18 mouse cellular contexts compared by ENCODE assay signal in the genomic region with DNA sequence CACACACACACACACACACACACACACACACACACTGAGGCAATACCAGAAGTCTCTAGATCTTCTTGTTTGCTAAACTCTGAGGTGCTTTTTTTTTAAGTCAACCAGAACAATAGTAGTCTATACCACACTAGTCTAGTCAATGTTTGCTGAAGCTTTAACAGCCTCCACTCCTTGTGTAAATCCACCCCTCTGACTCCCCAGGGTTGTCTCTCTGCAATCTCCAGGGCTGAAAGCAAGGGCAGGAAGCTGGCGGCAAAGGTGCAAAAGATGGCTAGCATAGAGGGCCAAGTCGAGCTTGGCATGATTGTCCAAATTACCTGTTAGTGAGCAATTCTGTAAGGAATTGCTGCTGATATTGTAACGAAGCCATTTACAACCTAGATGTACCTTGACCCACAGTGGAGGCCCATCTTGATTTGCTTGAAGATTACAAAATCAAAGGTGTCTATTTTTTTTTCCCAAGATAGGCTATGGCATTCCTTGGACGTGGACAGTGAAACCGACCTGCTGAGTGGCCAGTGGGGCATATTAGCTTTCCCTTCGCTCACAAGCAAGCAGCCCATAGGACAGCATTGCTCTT. TPM values are rescaled to one million over a fixed set of nuclear protein-coding genes. Genes with fewer than 3 reads are reported as not detected.
"Had no signal": no experiment of that assay in that cellular context is flagged by ENCODE, and none has a peak within 500 bp of the region (broad histone marks: within the 10 kb centered on the region; RNA-seq: fewer than 3 reads in every experiment).

No protein-coding gene starts in this region.

- H3K27ac ChIP-seq: hindbrain, embryonic 15.5 days; layer of hippocampus, adult 2 months; limb, embryonic 10.5 days; liver, embryonic 13.5 days; macrophage; midbrain, embryonic 13.5 days; neural tube, embryonic 15.5 days had no signal

- H3K9me3 ChIP-seq: hindbrain, embryonic 15.5 days; limb, embryonic 10.5 days; liver, embryonic 13.5 days; midbrain, embryonic 13.5 days; neural tube, embryonic 15.5 days had no signal

- DNase-seq: kidney, adult 8-10 months; kidney, postnatal 25 days; liver, embryonic 13.5 days; liver, postnatal 0 days; right cerebral cortex, adult 18-20 months; right cerebral cortex, postnatal 25 days; thymus, adult 2 months; thymus, postnatal 25 days had no signal

- H3K27me3 ChIP-seq: hindbrain, embryonic 15.5 days; liver, embryonic 13.5 days; megakaryocyte, embryonic 14.5 days; midbrain, embryonic 13.5 days; neural tube, embryonic 15.5 days had no signal

- H3K36me3 ChIP-seq: hindbrain, embryonic 15.5 days; limb, embryonic 10.5 days; liver, embryonic 13.5 days; midbrain, embryonic 13.5 days; neural tube, embryonic 15.5 days had no signal

- H3K4me2 ChIP-seq: hindbrain, embryonic 15.5 days; liver, embryonic 13.5 days; midbrain, embryonic 13.5 days; neural tube, embryonic 15.5 days had no signal

- H3K9ac ChIP-seq: hindbrain, embryonic 15.5 days; liver, embryonic 13.5 days; liver, postnatal 0 days; midbrain, embryonic 13.5 days; neural tube, embryonic 15.5 days had no signal

- H3K4me1 ChIP-seq: hindbrain, embryonic 15.5 days; liver, embryonic 13.5 days; megakaryocyte, embryonic 14.5 days; midbrain, embryonic 13.5 days; neural tube, embryonic 15.5 days had no signal

- H3K4me3 ChIP-seq: hindbrain, embryonic 15.5 days; layer of hippocampus, adult 2 months; limb, embryonic 10.5 days; liver, embryonic 13.5 days; megakaryocyte, embryonic 14.5 days; midbrain, embryonic 13.5 days; myocyte; neural tube, embryonic 15.5 days had no signal

- ATAC-seq: inflammation-experienced regulatory T-cells, adult 6 months; liver, postnatal 0 days; lung, postnatal 0 days; midbrain, embryonic 13.5 days had no signal

RNA-seq across cellular contexts. Expression of gene Ptprk, which starts 44.3 kb away (rescaled TPM):
- polyA plus RNA-seq: macrophage had no signal
